ENCODE assay signal across 17 mouse cellular contexts in genomic region chr3:98613540-98613939, GRCm38 (mm10). TPM values are rescaled to one million over a fixed set of nuclear protein-coding genes. Genes with fewer than 3 reads are reported as not detected.
"Had no signal": no experiment of that assay in that cellular context is flagged by ENCODE, and none has a peak within 500 bp of the region (broad histone marks: within the 10 kb centered on the region; RNA-seq: fewer than 3 reads in every experiment).

No protein-coding gene starts in this region.

RNA-seq across cellular contexts. Expression of gene Hsd3b5, which starts 16.5 kb away (rescaled TPM):
- polyA plus RNA-seq: forebrain, postnatal 0 days; gonadal fat pad, adult 2 months; heart, adult 2 months; heart, embryonic 11.5 days; heart, embryonic 13.5 days; heart, embryonic 15.5 days; heart, postnatal 0 days; hindbrain, embryonic 11.5 days; hindbrain, embryonic 13.5 days; hindbrain, embryonic 15.5 days; hindbrain, postnatal 0 days; intestine, embryonic 14.5 days; intestine, postnatal 0 days; limb, embryonic 10.5 days; limb, embryonic 12.5 days; limb, embryonic 14.5 days; liver, embryonic 11.5 days had no signal

RNA-seq across cellular contexts. Expression of gene Gm10681, which starts 24.9 kb away (rescaled TPM):
- polyA plus RNA-seq: forebrain, postnatal 0 days; gonadal fat pad, adult 2 months; heart, adult 2 months; heart, embryonic 11.5 days; heart, embryonic 13.5 days; heart, embryonic 15.5 days; heart, postnatal 0 days; hindbrain, embryonic 11.5 days; hindbrain, embryonic 13.5 days; hindbrain, embryonic 15.5 days; hindbrain, postnatal 0 days; intestine, embryonic 14.5 days; intestine, postnatal 0 days; limb, embryonic 10.5 days; limb, embryonic 12.5 days; limb, embryonic 14.5 days had no signal
